Mouse (Mus musculus) cerebellum, adult 2 months (tissue): ENCODE measurements around the gene Heca.

Experiments
- CTCF ChIP-seq: fragments of 200-500 bp; IDR thresholded peaks from 2 replicates; pipeline ENCODE4 v1.5.1; 2011; ENCODE audit warnings: low read depth, mild to moderate bottlenecking, control low read depth, low read length, moderate library complexity, borderline replicate concordance; ENCODE audit not compliant: insufficient read depth
- POLR2A ChIP-seq: fragments of 200-500 bp; IDR thresholded peaks from 2 replicates; pipeline ENCODE4 v1.6.1; 2011; ENCODE audit warnings: low read length, control low read depth, borderline replicate concordance; ENCODE audit not compliant: insufficient read depth

GRCm38 (mm10) chr10:17947175-17947906 is 526 bp downstream of the Heca start:
- TF ChIP-seq POLR2A (no peak), CTCF (no peak)
